Mouse (Mus musculus): ENCODE data around the gene Ntn1.

- TF ChIP-seq CTCF (conservative IDR thresholded peaks at IDR 0.05; ENCODE audit: insufficient read depth, insufficient read length, low read depth, low read length) (no peak), POLR2A (IDR thresholded peaks at IDR 0.05; ENCODE audit: low read depth, low read length) (no peak)
These were observed 213.4 kb downstream of the Ntn1 start for GRCm38 (mm10) chr11:68187242-68187641.

Data from kidney, adult 2 months (tissue).